Mouse (Mus musculus) liver, adult 2 months (tissue): ENCODE results near the gene Kank2. TPM values are rescaled to one million over a fixed set of nuclear protein-coding genes. Genes with fewer than 3 reads are reported as not detected.
A peak's percentile ranks its signal among the peaks of the same experiment; 100 is the strongest.

Experiments
- DNase-seq: peaks from one replicate; pipeline ENCODE4 v3.0.0-alpha.2; 2011; ENCODE audit warnings: low read depth, low spot score; ENCODE audit errors: extremely low read depth
- H3K27ac ChIP-seq: fragments of 200-500 bp; replicated peaks from 2 replicates; pipeline ENCODE4 v1.5.1; 2012; ENCODE audit warnings: low read depth, mild to moderate bottlenecking, control low read depth, inconsistent platforms, low read length; ENCODE audit not compliant: insufficient read depth
- H3K27me3 ChIP-seq: fragments of 200-500 bp; 2 replicates; pipeline ENCODE4 v1.6.1; 2012; ENCODE audit warnings: mild to moderate bottlenecking, moderate library complexity, low read length, inconsistent platforms; ENCODE audit not compliant: control insufficient read depth, insufficient read depth
- H3K36me3 ChIP-seq: fragments of 200-500 bp; 2 replicates; pipeline ENCODE4 v1.6.1; 2012; ENCODE audit warnings: low read length, inconsistent platforms; ENCODE audit not compliant: control insufficient read depth, insufficient read depth
- H3K4me1 ChIP-seq: fragments of 200-500 bp; 2 replicates; pipeline ENCODE4 v1.6.1; 2011; ENCODE audit warnings: low read length; ENCODE audit not compliant: control insufficient read depth, insufficient read depth
- H3K4me3 ChIP-seq: fragments of 200-500 bp; 2 replicates; pipeline ENCODE4 v1.5.1; 2011; ENCODE audit warnings: low read depth, mild to moderate bottlenecking, control low read depth, low read length, moderate library complexity; ENCODE audit not compliant: insufficient read depth
- H3K79me2 ChIP-seq: fragments of 200-500 bp; 2 replicates; pipeline ENCODE4 v1.6.1; 2012; ENCODE audit warnings: inconsistent platforms, mild to moderate bottlenecking, low read length, moderate library complexity; ENCODE audit not compliant: control insufficient read depth, insufficient read depth
- H3K9ac ChIP-seq: fragments of 200-500 bp; 2 replicates; pipeline ENCODE4 v1.6.1; 2012; ENCODE audit warnings: low read depth, mild to moderate bottlenecking, control low read depth, inconsistent platforms, low read length
- CTCF ChIP-seq: fragments of 200-500 bp; IDR thresholded peaks from 2 replicates; pipeline ENCODE4 v1.5.1; 2011; ENCODE audit warnings: low read depth, low read length, control low read depth
- POLR2A ChIP-seq: fragments of 200-500 bp; IDR thresholded peaks from 2 replicates; pipeline ENCODE4 v1.6.1; 2011; ENCODE audit warnings: low read length, control low read depth; ENCODE audit not compliant: insufficient read depth; ENCODE audit errors: extremely low read depth
- WGBS: fragments of 180-500 bp; shearing (Covaris S2); methylation state at CpG from one replicate; pipeline ENCODE4 v1.1.7; 2018; 5-methylcytosine and 5-hydroxymethylcytosine counted together
- polyA plus RNA-seq: library from polyadenylated mRNA; depleted of rRNA; stranded (reverse); fragments of >200 nt; gene quantifications from 2 replicates; pipeline ENCODE4 v1.2.3, GENCODE M21; 2012; rRNA removed
- total RNA-seq: library from RNA; depleted of rRNA; stranded (reverse); fragments of >200 nt; gene quantifications from 2 replicates; pipeline ENCODE4 v1.2.3, GENCODE M21; 2014; rRNA removed

Gene Kank2
- total and polyA plus RNA-seq, 2 experiments = 12.8 to 27.2 TPM

GRCm38 (mm10) chr9:21724147-21724536 is 74.4 kb downstream of the Kank2 start:
- WGBS = 2% methylated on average over 18 of the region's 18 CpGs
- peak overlapping the region; percentile 82 for H3K4me3 ChIP-seq
- peaks cover 30% of the 10 kb centered on the region for H3K79me2 ChIP-seq
- no peaks in the 10 kb centered on the region for H3K27me3 ChIP-seq
- H3K4me1 ChIP-seq = peaks cover 27% of the 10 kb centered on the region
- peak overlapping the region; percentile 93 for H3K9ac ChIP-seq
- peak; percentile 85 for DNase-seq
- peak overlapping the region; percentile 96 for H3K27ac ChIP-seq
- TF ChIP-seq POLR2A (peak; percentile 89), CTCF (no peak)
- H3K36me3 ChIP-seq = no peaks in the 10 kb centered on the region

- peak within 1 kb of the TSS; percentile 93 for H3K9ac ChIP-seq
- peaks cover 22% of the 10 kb centered on the region for H3K4me1 ChIP-seq
- TF ChIP-seq CTCF (no peak), POLR2A (peak; percentile 98)
- H3K79me2 ChIP-seq = peaks cover 24% of the 10 kb centered on the region
- under 1% methylated on average over 47 of the region's 47 CpGs for WGBS
- peak within 1 kb of the TSS; percentile 96 for H3K27ac ChIP-seq
- peak within 1 kb of the TSS; percentile 82 for H3K4me3 ChIP-seq
- no peaks in the 10 kb centered on the region for H3K27me3 ChIP-seq
- H3K36me3 ChIP-seq = no peaks in the 10 kb centered on the region
- DNase-seq = peak; percentile 90
These were observed 75.0 kb downstream of the Kank2 start, which contains the start of gene Ldlr for GRCm38 (mm10) chr9:21723377-21724146. Gene Ldlr, plus strand, starts transcription at chr9:21723483.

- H3K36me3 ChIP-seq = no peaks in the 10 kb centered on the region
- 24% methylated on average over 2 of the region's 2 CpGs for WGBS
- no peaks in the 10 kb centered on the region for H3K27me3 ChIP-seq
- no peak overlapping the region for H3K4me3 ChIP-seq
- peak overlapping the region; percentile 64 for H3K9ac ChIP-seq
- H3K4me1 ChIP-seq = peaks cover 10% of the 10 kb centered on the region
- peak; percentile 95 for DNase-seq
- TF ChIP-seq POLR2A (peak; percentile 66), CTCF (0 out of 2 replicates have a peak, but pooled peaks have one; percentile 3)
- H3K27ac ChIP-seq = peak overlapping the region; percentile 83
- H3K79me2 ChIP-seq = peaks cover 15% of the 10 kb centered on the region
These were observed 77.5 kb downstream of the Kank2 start for GRCm38 (mm10) chr9:21721036-21721435.

- no peaks in the 10 kb centered on the region for H3K36me3 ChIP-seq
- H3K4me3 ChIP-seq = no peak overlapping the region
- TF ChIP-seq POLR2A (no peak), CTCF (no peak)
- H3K79me2 ChIP-seq = no peaks in the 10 kb centered on the region
- peaks cover 8% of the 10 kb centered on the region for H3K4me1 ChIP-seq
- no peak for DNase-seq
- 96% methylated on average over 2 of the region's 2 CpGs for WGBS
- H3K9ac ChIP-seq = no peak overlapping the region
- no peak overlapping the region for H3K27ac ChIP-seq
- H3K27me3 ChIP-seq = no peaks in the 10 kb centered on the region
These were observed 81.5 kb downstream of the Kank2 start for GRCm38 (mm10) chr9:21717015-21717414.

Other genes starting within 250 kb of the Kank2 start
- gene Timm29, start 206.0 kb downstream of the Kank2 start, total RNA-seq = 13.0 and 18.7 TPM in 2 replicates
- gene Timm29, start 206.0 kb downstream of the Kank2 start, polyA plus RNA-seq = 26.7 TPM in 2 replicates
- gene Yipf2, start 205.9 kb downstream of the Kank2 start, total RNA-seq = 24.6 and 25.9 TPM in 2 replicates
- 33.5 and 43.9 TPM in 2 replicates for gene Yipf2, start 205.9 kb downstream of the Kank2 start, polyA plus RNA-seq
- gene Smarca4, start 182.6 kb downstream of the Kank2 start, total RNA-seq = 13.1 and 15.8 TPM in 2 replicates
- 15.2 and 15.9 TPM in 2 replicates for gene Smarca4, start 182.6 kb downstream of the Kank2 start, polyA plus RNA-seq
- gene Ldlr, start 75.3 kb downstream of the Kank2 start, total RNA-seq = 61.4 and 82.8 TPM in 2 replicates
- 105 and 116 TPM in 2 replicates for gene Ldlr, start 75.3 kb downstream of the Kank2 start, polyA plus RNA-seq
- 15.3 and 17.9 TPM in 2 replicates for gene Spc24, start 38.4 kb downstream of the Kank2 start, total RNA-seq
- gene Spc24, start 38.4 kb downstream of the Kank2 start, polyA plus RNA-seq = 11.6 and 14.4 TPM in 2 replicates
- gene Angptl8, start 36.8 kb upstream of the Kank2 start, total RNA-seq = 13.6 and 22.2 TPM in 2 replicates
- 201 and 258 TPM in 2 replicates for gene Angptl8, start 36.8 kb upstream of the Kank2 start, polyA plus RNA-seq
- gene Dock6, start 53.9 kb upstream of the Kank2 start, total RNA-seq = 8.5 and 12.6 TPM in 2 replicates
- 23.2 and 33.9 TPM in 2 replicates for gene Dock6, start 53.9 kb upstream of the Kank2 start, polyA plus RNA-seq
- 5.5 and 5.6 TPM in 2 replicates for gene Rab3d, start 119.4 kb upstream of the Kank2 start, total RNA-seq
- 8.0 and 16.6 TPM in 2 replicates for gene Rab3d, start 119.4 kb upstream of the Kank2 start, polyA plus RNA-seq
- 7.6 and 7.9 TPM in 2 replicates for gene Ccdc159, start 128.7 kb upstream of the Kank2 start, total RNA-seq
- gene Ccdc159, start 128.7 kb upstream of the Kank2 start, polyA plus RNA-seq = 6.7 and 11.6 TPM in 2 replicates
- 841 and 970 TPM in 2 replicates for gene Tmem205, start 128.8 kb upstream of the Kank2 start, total RNA-seq
- gene Tmem205, start 128.8 kb upstream of the Kank2 start, polyA plus RNA-seq = 1,676 and 1,979 TPM in 2 replicates
- gene Plppr2, start 138.3 kb upstream of the Kank2 start, total RNA-seq = 0.67 and 0.74 TPM in 2 replicates
- 9.4 and 14.6 TPM in 2 replicates for gene Plppr2, start 138.3 kb upstream of the Kank2 start, polyA plus RNA-seq
- gene Swsap1, start 157.0 kb upstream of the Kank2 start, total RNA-seq = 4.1 and 5.3 TPM in 2 replicates
- 4.7 and 5.2 TPM in 2 replicates for gene Swsap1, start 157.0 kb upstream of the Kank2 start, polyA plus RNA-seq
- 0.74 and 1.8 TPM in 2 replicates for gene Epor, start 164.8 kb upstream of the Kank2 start, total RNA-seq
- 4.8 and 5.0 TPM in 2 replicates for gene Epor, start 164.8 kb upstream of the Kank2 start, polyA plus RNA-seq
- 5.0 and 5.9 TPM in 2 replicates for gene Rgl3, start 190.7 kb upstream of the Kank2 start, total RNA-seq
- gene Rgl3, start 190.7 kb upstream of the Kank2 start, polyA plus RNA-seq = 41.8 and 44.2 TPM in 2 replicates
- 0.34 and 0.46 TPM in 2 replicates for gene Ccdc151, start 203.9 kb upstream of the Kank2 start, total RNA-seq
- 0.59 and 0.76 TPM in 2 replicates for gene Ccdc151, start 203.9 kb upstream of the Kank2 start, polyA plus RNA-seq
- 60.0 and 63.6 TPM in 2 replicates for gene Prkcsh, start 204.1 kb upstream of the Kank2 start, total RNA-seq
- 95.5 and 99.3 TPM in 2 replicates for gene Prkcsh, start 204.1 kb upstream of the Kank2 start, polyA plus RNA-seq